Mouse (Mus musculus) cortical plate, adult 2 months (tissue): ENCODE measurements around the gene Vgf.

Source experiments
- CTCF ChIP-seq: fragments of 200-500 bp; IDR thresholded peaks from 2 replicates; pipeline ENCODE4 v1.5.1; 2011; ENCODE audit warnings: mild to moderate bottlenecking, control low read depth, low read length; ENCODE audit not compliant: insufficient read depth; ENCODE audit errors: extremely low read depth
- POLR2A ChIP-seq: fragments of 200-500 bp; IDR thresholded peaks from 2 replicates; pipeline ENCODE4 v1.6.1; 2011; ENCODE audit warnings: mild to moderate bottlenecking, low read length, control low read depth; ENCODE audit not compliant: insufficient read depth; ENCODE audit errors: extremely low read depth

DNA sequence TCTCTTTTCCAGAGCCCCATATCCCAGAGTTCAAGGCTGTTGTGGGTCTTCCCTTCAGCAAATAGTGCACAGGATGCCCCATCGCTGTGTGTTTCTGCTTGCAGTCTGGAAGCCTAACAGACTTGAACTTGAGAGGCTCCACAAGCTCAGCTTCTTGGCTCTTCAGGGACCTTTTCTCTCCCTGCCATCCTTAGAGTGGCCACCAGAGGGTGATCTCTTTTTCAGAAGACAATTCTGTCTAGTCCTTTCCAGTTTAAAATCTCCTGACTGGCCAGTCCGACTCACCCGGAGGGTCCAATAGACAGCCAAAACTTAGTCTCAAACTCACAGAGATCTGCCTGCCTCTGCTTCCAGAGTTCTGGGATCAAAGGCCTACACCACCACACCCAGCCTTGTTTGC lies 16.2 kb upstream of the Vgf start:
- peak; percentile 44 for TF ChIP-seq CTCF
- no peak for TF ChIP-seq POLR2A
